Mouse (Mus musculus): ENCODE results near the gene Man1c1. TPM values are rescaled to one million over a fixed set of nuclear protein-coding genes. Genes with fewer than 3 reads are reported as not detected.

Man1c1 gene
- polyA plus RNA-seq, 1 experiment = 6.7 TPM

GRCm38 (mm10) chr4:134654391-134654790 is 49.7 kb downstream of the Man1c1 start:
- Histone ChIP-seq H3K79me3 (ENCODE audit: low read depth) (no peaks in the 10 kb centered on the region), H3ac (ENCODE audit: control insufficient read depth, insufficient read length, low read depth) (no peak overlapping the region), H3K27me3 (ENCODE audit: control insufficient read depth, insufficient read depth, insufficient read length) (no peaks in the 10 kb centered on the region), H3K36me3 (ENCODE audit: control insufficient read depth, insufficient read depth) (no peaks in the 10 kb centered on the region), H3K4me3 (ENCODE audit: insufficient read depth, poor library complexity, severe bottlenecking) (no peak overlapping the region), H3K79me2 (ENCODE audit: control insufficient read depth, insufficient read depth) (no peaks in the 10 kb centered on the region)
- no peak for TF ChIP-seq MYOD1 (IDR thresholded peaks at IDR 0.05; ENCODE audit: control insufficient read depth, insufficient read length, low read depth)
- TF ChIP-seq CTCF (IDR thresholded peaks at IDR 0.05; ENCODE audit: control insufficient read depth, insufficient read depth, insufficient read length) = no peak
- no peak for TF ChIP-seq USF1 (IDR thresholded peaks at IDR 0.05; ENCODE audit: low read depth)
- TF ChIP-seq CEBPB (IDR thresholded peaks at IDR 0.05; ENCODE audit: low read depth) = no peak
- TF ChIP-seq FOSL1 (IDR thresholded peaks at IDR 0.05; ENCODE audit: insufficient read depth, low read length, poor library complexity, severe bottlenecking) = no peak
- no peak for TF ChIP-seq MAX (IDR thresholded peaks at IDR 0.05)

GRCm38 (mm10) chr4:134652720-134653119 is 51.4 kb downstream of the Man1c1 start:
- H3K36me3 ChIP-seq (ENCODE audit: control insufficient read depth, insufficient read depth) = no peaks in the 10 kb centered on the region
- TF ChIP-seq CEBPB (IDR thresholded peaks at IDR 0.05; ENCODE audit: low read depth) (no peak), MYOG (IDR thresholded peaks at IDR 0.05; ENCODE audit: control insufficient read depth, extremely low read depth, insufficient read length) (no peak), MYOD1 (IDR thresholded peaks at IDR 0.05; ENCODE audit: control insufficient read depth, insufficient read length, low read depth) (no peak), CTCF (IDR thresholded peaks at IDR 0.05; ENCODE audit: control insufficient read depth, insufficient read depth, insufficient read length) (no peak), MAX (IDR thresholded peaks at IDR 0.05) (no peak), FOSL1 (IDR thresholded peaks at IDR 0.05; ENCODE audit: insufficient read depth, low read length, poor library complexity, severe bottlenecking) (no peak)
- no peak overlapping the region for H3K4me3 ChIP-seq (ENCODE audit: insufficient read depth, poor library complexity, severe bottlenecking)
- no peak overlapping the region for H3ac ChIP-seq (ENCODE audit: control insufficient read depth, insufficient read length, low read depth)
- H3K79me3 ChIP-seq (ENCODE audit: low read depth) = no peaks in the 10 kb centered on the region
- no peaks in the 10 kb centered on the region for H3K27me3 ChIP-seq (ENCODE audit: control insufficient read depth, insufficient read depth, insufficient read length)
- no peaks in the 10 kb centered on the region for H3K79me2 ChIP-seq (ENCODE audit: control insufficient read depth, insufficient read depth)

DNA sequence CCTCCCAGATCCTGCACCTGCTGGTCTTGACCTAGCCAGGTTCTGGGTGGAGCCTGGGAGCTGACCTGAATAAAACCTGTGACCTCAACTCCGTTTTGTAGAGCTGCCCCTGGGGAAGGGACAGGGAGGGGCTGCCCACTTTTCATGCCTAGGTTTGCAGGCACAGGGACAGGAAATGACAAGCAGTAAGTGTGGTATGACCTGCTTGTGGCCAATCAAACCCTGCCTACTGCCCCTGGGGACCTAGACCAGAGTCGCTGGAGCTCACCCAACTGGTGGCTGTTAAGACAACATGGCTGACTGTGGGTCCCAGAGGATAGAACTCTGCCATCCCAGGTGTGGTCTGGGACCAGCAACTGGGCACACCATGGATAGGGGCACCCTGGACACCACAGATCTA is 51.9 kb downstream of the Man1c1 start:
- Histone ChIP-seq H3K27me3 (ENCODE audit: control insufficient read depth, insufficient read depth, insufficient read length) (no peaks in the 10 kb centered on the region), H3K4me3 (ENCODE audit: insufficient read depth, poor library complexity, severe bottlenecking) (no peak overlapping the region), H3K79me3 (ENCODE audit: low read depth) (no peaks in the 10 kb centered on the region), H3ac (ENCODE audit: control insufficient read depth, insufficient read length, low read depth) (no peak overlapping the region), H3K79me2 (ENCODE audit: control insufficient read depth, insufficient read depth) (no peaks in the 10 kb centered on the region), H3K36me3 (ENCODE audit: control insufficient read depth, insufficient read depth) (no peaks in the 10 kb centered on the region)
- no peak for TF ChIP-seq CEBPB (IDR thresholded peaks at IDR 0.05; ENCODE audit: low read depth)
- TF ChIP-seq MYOG (IDR thresholded peaks at IDR 0.05; ENCODE audit: control insufficient read depth, extremely low read depth, insufficient read length) = no peak
- TF ChIP-seq MYOD1 (IDR thresholded peaks at IDR 0.05; ENCODE audit: control insufficient read depth, insufficient read length, low read depth) = no peak
- TF ChIP-seq FOSL1 (IDR thresholded peaks at IDR 0.05; ENCODE audit: insufficient read depth, low read length, poor library complexity, severe bottlenecking) = no peak
- TF ChIP-seq MAX (IDR thresholded peaks at IDR 0.05) = no peak
- TF ChIP-seq CTCF (IDR thresholded peaks at IDR 0.05; ENCODE audit: control insufficient read depth, insufficient read depth, insufficient read length) = no peak
- no peak for TF ChIP-seq USF1 (IDR thresholded peaks at IDR 0.05; ENCODE audit: low read depth)

GRCm38 (mm10) chr4:134651358-134651757 is 52.7 kb downstream of the Man1c1 start:
- H3K79me2 ChIP-seq (ENCODE audit: control insufficient read depth, insufficient read depth) = no peaks in the 10 kb centered on the region
- H3ac ChIP-seq (ENCODE audit: control insufficient read depth, insufficient read length, low read depth) = no peak overlapping the region
- TF ChIP-seq MAX (IDR thresholded peaks at IDR 0.05) (no peak), FOSL1 (IDR thresholded peaks at IDR 0.05; ENCODE audit: insufficient read depth, low read length, poor library complexity, severe bottlenecking) (no peak), USF1 (IDR thresholded peaks at IDR 0.05; ENCODE audit: low read depth) (no peak), CTCF (IDR thresholded peaks at IDR 0.05; ENCODE audit: control insufficient read depth, insufficient read depth, insufficient read length) (no peak), CEBPB (IDR thresholded peaks at IDR 0.05; ENCODE audit: low read depth) (no peak)
- no peaks in the 10 kb centered on the region for H3K36me3 ChIP-seq (ENCODE audit: control insufficient read depth, insufficient read depth)
- H3K79me3 ChIP-seq (ENCODE audit: low read depth) = no peaks in the 10 kb centered on the region
- H3K27me3 ChIP-seq (ENCODE audit: control insufficient read depth, insufficient read depth, insufficient read length) = no peaks in the 10 kb centered on the region
- no peak overlapping the region for H3K4me3 ChIP-seq (ENCODE audit: insufficient read depth, poor library complexity, severe bottlenecking)

GRCm38 (mm10) chr4:134645042-134645948 is 58.8 kb downstream of the Man1c1 start:
- Histone ChIP-seq H3ac (ENCODE audit: control insufficient read depth, insufficient read length, low read depth) (no peak overlapping the region), H3K36me3 (ENCODE audit: control insufficient read depth, insufficient read depth) (no peaks in the 10 kb centered on the region), H3K27me3 (ENCODE audit: control insufficient read depth, insufficient read depth, insufficient read length) (no peaks in the 10 kb centered on the region), H3K79me2 (ENCODE audit: control insufficient read depth, insufficient read depth) (no peaks in the 10 kb centered on the region), H3K4me3 (ENCODE audit: insufficient read depth, poor library complexity, severe bottlenecking) (no peak overlapping the region), H3K79me3 (ENCODE audit: low read depth) (no peaks in the 10 kb centered on the region)
- TF ChIP-seq CEBPB (IDR thresholded peaks at IDR 0.05; ENCODE audit: low read depth) (no peak), MYOD1 (IDR thresholded peaks at IDR 0.05; ENCODE audit: control insufficient read depth, insufficient read length, low read depth) (no peak), MAX (IDR thresholded peaks at IDR 0.05) (no peak), MYOG (IDR thresholded peaks at IDR 0.05; ENCODE audit: control insufficient read depth, extremely low read depth, insufficient read length) (no peak), USF1 (IDR thresholded peaks at IDR 0.05; ENCODE audit: low read depth) (no peak), FOSL1 (IDR thresholded peaks at IDR 0.05; ENCODE audit: insufficient read depth, low read length, poor library complexity, severe bottlenecking) (no peak), CTCF (IDR thresholded peaks at IDR 0.05; ENCODE audit: control insufficient read depth, insufficient read depth, insufficient read length) (no peak)
